Mouse (Mus musculus) telencephalon, adult 2 months (tissue): ENCODE measurements around the gene Spc24.
"Not testable (repeated sequence)": the region's sequence is repeated elsewhere in the genome, so short reads cannot be mapped to it uniquely, and the experiment has no call there.

Source experiments
- DNase-seq: peaks from one replicate; pipeline ENCODE4 v3.0.0-alpha.2; 2011; ENCODE audit warnings: low read depth, low spot score

Spc24 gene

GRCm38 (mm10) chr9:21784517-21785307 is 24.6 kb upstream of the Spc24 start:
- DNase-seq = no peak

- no peak for DNase-seq
Measured at GRCm38 (mm10) chr9:21781657-21782468, 21.8 kb upstream of the Spc24 start.

GRCm38 (mm10) chr9:21777726-21778125 is 17.6 kb upstream of the Spc24 start:
- DNase-seq = no peak

- DNase-seq = no peak
Measured at GRCm38 (mm10) chr9:21774353-21774752, 14.2 kb upstream of the Spc24 start.

- not testable (repeated sequence) for DNase-seq
Measured at GRCm38 (mm10) chr9:21773396-21773795, 13.3 kb upstream of the Spc24 start.

- DNase-seq = no peak
Measured at GRCm38 (mm10) chr9:21769558-21770183, 9.6 kb upstream of the Spc24 start.

GRCm38 (mm10) chr9:21768511-21769411 is 8.7 kb upstream of the Spc24 start:
- no peak for DNase-seq

GRCm38 (mm10) chr9:21767896-21768295 is 7.8 kb upstream of the Spc24 start:
- no peak for DNase-seq

GRCm38 (mm10) chr9:21764084-21764999 is 4.2 kb upstream of the Spc24 start:
- no peak for DNase-seq

- no peak for DNase-seq
Measured at GRCm38 (mm10) chr9:21762135-21762534, 2.0 kb upstream of the Spc24 start.

GRCm38 (mm10) chr9:21759718-21760117 is 385 bp downstream of the Spc24 start:
- DNase-seq = no peak

- no peak for DNase-seq
Measured at GRCm38 (mm10) chr9:21758576-21759529, 1.2 kb downstream of the Spc24 start.

GRCm38 (mm10) chr9:21754516-21755321 is 5.4 kb downstream of the Spc24 start:
- no peak for DNase-seq

- DNase-seq = no peak
Measured at GRCm38 (mm10) chr9:21754003-21754402, 6.1 kb downstream of the Spc24 start.

- DNase-seq = no peak
Measured at GRCm38 (mm10) chr9:21752252-21752792, 7.8 kb downstream of the Spc24 start.

- no peak for DNase-seq
Measured at GRCm38 (mm10) chr9:21751347-21751746, 8.8 kb downstream of the Spc24 start.

GRCm38 (mm10) chr9:21750370-21750769 is 9.7 kb downstream of the Spc24 start:
- no peak for DNase-seq
